Mouse (Mus musculus) macrophage (primary cell): Measurements from ENCODE around the gene Il9r. TPM values are rescaled to one million over a fixed set of nuclear protein-coding genes. Genes with fewer than 3 reads are reported as not detected.

Experiments used
- H3K27ac ChIP-seq: fragments of 350-480 bp; formaldehyde crosslinking; 2 replicates; pipeline ENCODE4 v1.9.0; 2021
- H3K36me3 ChIP-seq: fragments of 350-480 bp; formaldehyde crosslinking; 2 replicates; pipeline ENCODE4 v1.9.0; 2021; ENCODE audit errors: inconsistent target
- H3K4me3 ChIP-seq: fragments of 350-480 bp; formaldehyde crosslinking; 2 replicates; pipeline ENCODE4 v1.9.0; 2021; ENCODE audit errors: inconsistent target
- H3K79me2 ChIP-seq: fragments of 350-480 bp; formaldehyde crosslinking; 2 replicates; pipeline ENCODE4 v1.9.0; 2021; ENCODE audit errors: inconsistent target
- WGBS: methylation state at CpG from one replicate; pipeline ENCODE4 v1.1.7; 2026; ENCODE audit warnings: inconsistent platforms; ENCODE audit not compliant: missing documents; 5-methylcytosine and 5-hydroxymethylcytosine counted together
- polyA plus RNA-seq: library from polyadenylated mRNA; stranded (reverse); fragments of 250-400 nt; gene quantifications from 3 replicates; pipeline ENCODE4 v1.2.4, GENCODE M21; 2018; ENCODE audit warnings: inconsistent platforms

Gene Il9r
- polyA plus RNA-seq, 1 experiment from 2014 or later: not detected

DNA sequence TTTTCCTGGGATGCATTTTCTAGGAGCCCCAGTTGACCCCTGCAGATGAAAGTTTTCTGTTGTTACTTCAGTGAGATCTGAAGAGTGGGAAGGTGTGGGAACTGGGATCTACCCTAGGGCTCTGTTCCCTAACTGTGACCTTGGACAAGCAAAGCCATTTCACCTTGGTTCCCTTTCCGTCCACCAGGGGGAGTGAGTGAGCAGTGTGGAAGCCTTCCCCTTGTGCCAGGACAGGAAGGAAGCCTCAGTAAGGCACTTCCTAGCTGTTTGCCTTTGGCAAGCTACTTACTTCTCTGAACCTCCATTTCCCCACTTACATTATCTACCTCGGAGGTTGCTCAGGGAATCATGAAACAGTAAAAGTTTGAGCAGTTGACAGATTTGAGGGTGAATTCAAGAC lies 59.0 kb downstream of the Il9r start:
- no peaks in the 10 kb centered on the region for H3K36me3 ChIP-seq
- H3K4me3 ChIP-seq: no peak overlapping the region
- no peak overlapping the region for H3K27ac ChIP-seq
- no peaks in the 10 kb centered on the region for H3K79me2 ChIP-seq
- 13% methylated on average over 2 of the region's 2 CpGs for WGBS

DNA sequence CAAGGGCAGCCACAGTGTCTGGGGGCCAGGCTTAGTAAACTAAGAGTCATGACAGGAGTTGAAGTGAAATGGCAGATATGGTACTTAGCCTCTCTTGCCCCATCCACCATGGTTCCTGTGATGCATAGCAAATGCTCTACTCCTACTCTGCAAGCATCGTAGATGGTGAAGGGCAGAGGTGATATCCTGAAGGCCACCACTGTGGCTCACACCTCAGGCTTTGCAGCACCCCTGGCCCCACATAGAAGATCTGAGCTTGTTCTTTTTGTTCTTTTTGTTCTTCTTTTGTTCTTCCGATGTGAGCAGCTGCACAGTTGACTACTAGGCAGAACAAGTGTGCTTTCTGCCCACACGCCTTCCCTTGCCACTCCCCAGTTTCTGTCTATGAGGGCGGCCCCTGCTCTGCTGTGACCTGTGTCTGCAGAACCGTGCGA lies 60.5 kb downstream of the Il9r start:
- no peak overlapping the region for H3K27ac ChIP-seq
- 95% methylated on average over 4 of the region's 6 CpGs for WGBS
- no peaks in the 10 kb centered on the region for H3K36me3 ChIP-seq
- no peaks in the 10 kb centered on the region for H3K79me2 ChIP-seq
- H3K4me3 ChIP-seq: no peak overlapping the region

DNA sequence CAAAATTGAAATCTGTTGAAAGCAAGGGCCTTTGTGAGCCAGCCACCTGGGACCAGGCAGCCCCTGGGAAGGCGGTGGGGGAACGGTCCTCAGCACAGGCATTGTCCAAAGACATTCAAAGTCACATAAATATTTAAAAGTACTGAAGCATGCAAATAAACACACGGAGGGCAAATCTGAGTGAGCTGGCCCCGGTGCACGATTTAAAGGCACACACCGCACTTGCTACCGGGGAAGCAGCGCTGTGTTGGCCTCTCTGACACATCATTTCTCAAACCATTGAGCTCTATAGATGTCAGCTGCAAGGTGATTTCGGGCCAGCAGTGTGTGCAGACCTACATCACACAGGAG lies 61.5 kb downstream of the Il9r start:
- H3K4me3 ChIP-seq: no peak overlapping the region
- no peaks in the 10 kb centered on the region for H3K79me2 ChIP-seq
- WGBS: 70% methylated on average over 9 of the region's 9 CpGs
- H3K27ac ChIP-seq: no peak overlapping the region
- H3K36me3 ChIP-seq: no peaks in the 10 kb centered on the region

DNA sequence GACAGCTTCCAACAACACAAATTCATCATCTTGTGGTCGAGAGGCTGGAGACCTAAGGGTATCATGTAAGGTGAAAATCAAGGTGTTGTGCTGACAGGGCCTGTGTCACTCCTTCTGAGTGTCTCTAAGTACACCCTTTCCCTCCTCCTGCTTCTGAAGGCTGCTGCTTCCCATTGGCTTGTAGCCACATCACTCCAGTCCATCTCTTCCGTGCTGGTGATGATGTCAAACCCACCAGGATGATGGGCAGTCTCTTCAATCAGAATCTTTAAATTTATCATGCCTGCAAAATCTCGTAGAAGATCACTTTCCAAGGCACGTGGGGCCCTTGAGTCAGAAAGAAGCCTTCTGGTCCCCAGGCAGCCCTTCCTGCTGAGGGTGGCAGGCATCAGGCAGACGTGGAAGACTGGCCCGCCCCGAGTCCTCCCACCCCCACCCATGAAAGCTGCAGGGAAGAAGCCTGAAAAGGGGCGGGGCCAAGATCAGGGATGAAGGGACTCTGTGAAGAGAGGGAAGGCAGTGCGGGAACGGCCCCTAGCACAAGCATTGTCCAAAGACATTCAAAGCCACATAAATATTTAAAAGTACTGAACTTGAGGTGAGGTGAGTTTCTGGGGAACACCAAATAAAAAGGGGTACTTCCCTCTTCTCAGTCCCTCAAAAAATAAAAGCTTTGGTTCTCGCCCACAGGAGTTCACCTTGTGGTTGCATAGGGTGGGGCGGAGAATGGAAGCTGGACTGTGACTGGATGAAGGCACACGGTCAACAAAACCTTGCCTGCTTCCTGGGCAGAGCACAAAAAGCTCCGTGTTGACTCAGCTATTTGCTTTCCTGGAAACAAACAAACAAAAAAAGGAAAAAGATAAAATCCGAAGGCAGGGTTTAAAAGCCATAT lies 62.1 kb downstream of the Il9r start:
- Histone ChIP-seq H3K4me3 (no peak overlapping the region), H3K79me2 (no peaks in the 10 kb centered on the region), H3K27ac (no peak overlapping the region), H3K36me3 (no peaks in the 10 kb centered on the region)
- WGBS: 28% methylated on average over 15 of the region's 15 CpGs

Other genes with a start within 250 kb of the Il9r start
- gene 4930524B15Rik, start 234.7 kb downstream of the Il9r start, polyA plus RNA-seq: not detected in 3 replicates
- not detected in 3 replicates for gene Nsg2, start 199.8 kb downstream of the Il9r start, polyA plus RNA-seq
- 11.3 to 20.8 TPM (median 18.7 TPM) in 3 replicates for gene Snrnp25, start 5.1 kb upstream of the Il9r start, polyA plus RNA-seq
- 1.8 to 2.5 TPM (median 2.3 TPM) in 3 replicates for gene Rhbdf1, start 22.0 kb upstream of the Il9r start, polyA plus RNA-seq
- gene Mpg, start 26.2 kb upstream of the Il9r start, polyA plus RNA-seq: 4.6 to 9.9 TPM (median 8.8 TPM) in 3 replicates
- gene Nprl3, start 67.4 kb upstream of the Il9r start, polyA plus RNA-seq: 7.4 to 12.0 TPM (median 10.5 TPM) in 3 replicates
- not detected in 3 replicates for gene Hba-x, start 76.1 kb upstream of the Il9r start, polyA plus RNA-seq
- not detected in 3 replicates for gene Hba-a1, start 83.2 kb upstream of the Il9r start, polyA plus RNA-seq
- gene Hbq1b, start 86.7 kb upstream of the Il9r start, polyA plus RNA-seq: not detected in 3 replicates
- gene Hba-a2, start 96.2 kb upstream of the Il9r start, polyA plus RNA-seq: not detected in 3 replicates
- gene Hbq1a, start 99.8 kb upstream of the Il9r start, polyA plus RNA-seq: not detected in 3 replicates
- 55.4 to 66.8 TPM (median 59.7 TPM) in 3 replicates for gene Sh3pxd2b, start 147.5 kb upstream of the Il9r start, polyA plus RNA-seq